ENCODE assay signal across 27 mouse cellular contexts in genomic region chr1:105271104-105271503, GRCm38 (mm10).
DNase-seq lines count a peak whose midpoint lies in the region; ATAC-seq and TF ChIP-seq lines count a peak whose summit lies in the region.
"Had no signal": no experiment of that assay in that cellular context is flagged by ENCODE, and none has a peak within 500 bp of the region (broad histone marks: within the 10 kb centered on the region; RNA-seq: fewer than 3 reads in every experiment).

No protein-coding gene starts in this region.

- no peak for TF ChIP-seq POLR2A in cerebellum, adult 2 months (IDR thresholded peaks at IDR 0.05; ENCODE audit: borderline replicate concordance, insufficient read depth, low read length)

- peak overlapping the region; percentile 70 for H3K27ac ChIP-seq in brown adipose tissue, adult 24 weeks (replicated peaks; ENCODE audit: low read depth, low read length)
- H3K27ac ChIP-seq in cerebellum, adult 2 months (ENCODE audit: insufficient read depth, low read length): 0 out of 2 replicates have a peak overlapping the region, but pooled peaks have one; percentile 46
- no peak overlapping the region for H3K27ac ChIP-seq in neural tube, embryonic 15.5 days (replicated peaks)
- H3K27ac ChIP-seq: forebrain, embryonic 13.5 days; heart, adult 2 months; heart, embryonic 13.5 days; hindbrain, embryonic 14.5 days; limb, embryonic 12.5 days; liver, embryonic 15.5 days; lung, embryonic 15.5 days; midbrain, embryonic 12.5 days; neural tube, embryonic 12.5 days; stomach, embryonic 15.5 days had no signal

- H3K4me3 ChIP-seq in brown adipose tissue, adult 24 weeks (ENCODE audit: insufficient read depth, low read depth, low read length): no peak overlapping the region
- no peak overlapping the region for H3K4me3 ChIP-seq in cerebellum, adult 2 months (replicated peaks; ENCODE audit: insufficient read depth, low read depth, low read length)
- H3K4me3 ChIP-seq in neural tube, embryonic 15.5 days (replicated peaks): no peak overlapping the region
- H3K4me3 ChIP-seq: forebrain, embryonic 13.5 days; heart, adult 2 months; heart, embryonic 13.5 days; limb, embryonic 12.5 days; liver, embryonic 15.5 days; lung, embryonic 15.5 days; megakaryocyte, embryonic 14.5 days; midbrain, embryonic 12.5 days; myocyte; neural tube, embryonic 12.5 days; stomach, embryonic 15.5 days had no signal

- no peaks in the 10 kb centered on the region for H3K36me3 ChIP-seq in neural tube, embryonic 15.5 days
- H3K36me3 ChIP-seq: heart, embryonic 13.5 days; limb, embryonic 12.5 days; liver, embryonic 15.5 days; lung, embryonic 15.5 days; midbrain, embryonic 12.5 days; neural tube, embryonic 12.5 days; stomach, embryonic 15.5 days had no signal

- DNase-seq in adrenal gland, postnatal 25 days: peak; percentile 21
- DNase-seq in adrenal gland, adult 8-10 months: no peak
- peak; percentile 67 to 83 for DNase-seq in cerebellum, adult 2 months
- peak; percentile 30 to 60 for DNase-seq in cerebellum, postnatal 14 days
- DNase-seq in Muller cell, postnatal 12 days (ENCODE audit: inconsistent ontology term): no peak
- no peak for DNase-seq in left cerebral cortex, postnatal 36 days (ENCODE audit: low spot score in 2 of 2)
- DNase-seq: gastrocnemius, postnatal 36 days; heart, adult 2 months; heart, postnatal 10 days; kidney, postnatal 14 days; layer of hippocampus, adult 9-11 months; right cerebral cortex, postnatal 14 days had no signal

- H3K4me1 ChIP-seq in brown adipose tissue, adult 24 weeks (ENCODE audit: control insufficient read depth, insufficient read depth, insufficient read length, low read length): no peaks in the 10 kb centered on the region
- peaks cover 8% of the 10 kb centered on the region for H3K4me1 ChIP-seq in cerebellum, adult 2 months (ENCODE audit: control insufficient read depth, insufficient read depth, low read length)
- H3K4me1 ChIP-seq in neural tube, embryonic 15.5 days: no peaks in the 10 kb centered on the region
- H3K4me1 ChIP-seq: forebrain, embryonic 13.5 days; heart, embryonic 13.5 days; limb, embryonic 12.5 days; liver, embryonic 15.5 days; lung, embryonic 15.5 days; megakaryocyte, embryonic 14.5 days; midbrain, embryonic 12.5 days; neural tube, embryonic 12.5 days; stomach, embryonic 15.5 days had no signal

- intact Hi-C loops in left cerebral cortex, postnatal 36 days (cut with DNase I): no loop called here

- no peaks in the 10 kb centered on the region for H3K9me3 ChIP-seq in neural tube, embryonic 15.5 days (replicated peaks)
- H3K9me3 ChIP-seq: forebrain, embryonic 13.5 days; heart, embryonic 13.5 days; limb, embryonic 12.5 days; liver, embryonic 15.5 days; lung, embryonic 15.5 days; megakaryocyte, embryonic 14.5 days; midbrain, embryonic 12.5 days; neural tube, embryonic 12.5 days; stomach, embryonic 15.5 days had no signal

- no peak for ATAC-seq in neural tube, embryonic 15.5 days (ENCODE audit: low FRiP score)
- ATAC-seq: CD4-positive, CD25-positive, alpha-beta regulatory T cell, adult 4 months; forebrain, embryonic 13.5 days; intestine, postnatal 0 days had no signal

- H3K4me2 ChIP-seq in neural tube, embryonic 15.5 days: no peak overlapping the region
- H3K4me2 ChIP-seq: forebrain, embryonic 13.5 days; heart, embryonic 13.5 days; hindbrain, embryonic 14.5 days; limb, embryonic 12.5 days; liver, embryonic 15.5 days; lung, embryonic 15.5 days; midbrain, embryonic 12.5 days; neural tube, embryonic 12.5 days; stomach, embryonic 15.5 days had no signal

- WGBS in cerebellum, adult 2 months: 31% methylated on average over 10 of the region's 10 CpGs
- WGBS in neural tube, embryonic 15.5 days: 92% methylated on average over 10 of the region's 10 CpGs

- H3K27me3 ChIP-seq in cerebellum, adult 2 months (ENCODE audit: control insufficient read depth, insufficient read depth, low read length): no peaks in the 10 kb centered on the region
- no peaks in the 10 kb centered on the region for H3K27me3 ChIP-seq in neural tube, embryonic 15.5 days (replicated peaks)
- H3K27me3 ChIP-seq: forebrain, embryonic 13.5 days; heart, embryonic 13.5 days; limb, embryonic 12.5 days; liver, embryonic 15.5 days; lung, embryonic 15.5 days; megakaryocyte, embryonic 14.5 days; midbrain, embryonic 12.5 days; neural tube, embryonic 12.5 days; stomach, embryonic 15.5 days had no signal

- H3K9ac ChIP-seq in neural tube, embryonic 15.5 days (replicated peaks): no peak overlapping the region
- H3K9ac ChIP-seq: forebrain, embryonic 13.5 days; heart, embryonic 13.5 days; hindbrain, embryonic 14.5 days; limb, embryonic 12.5 days; liver, embryonic 15.5 days; lung, embryonic 15.5 days; midbrain, embryonic 12.5 days; neural tube, embryonic 12.5 days; stomach, embryonic 15.5 days had no signal

- no peak for TF ChIP-seq CTCF in cerebellum, adult 2 months (IDR thresholded peaks at IDR 0.05; ENCODE audit: borderline replicate concordance, insufficient read depth, low read depth, low read length)

Comparison
In these comparisons a context has a peak if more than half of its experiments do, and no peak if none do; other contexts are left out.
1. DNase-seq: peak in adrenal gland, postnatal 25 days (single experiment), cerebellum, adult 2 months (2 of 2) and cerebellum, postnatal 14 days (2 of 2); none in adrenal gland, adult 8-10 months (single experiment), Muller cell, postnatal 12 days (single experiment) and left cerebral cortex, postnatal 36 days (0 of 2).